In genomic region chr8:69903063-69903542, GRCm38 (mm10) we compare ENCODE assay signal across 7 mouse cellular contexts. TPM values are rescaled to one million over a fixed set of nuclear protein-coding genes. Genes with fewer than 3 reads are reported as not detected.
A peak's percentile ranks its signal among the peaks of the same experiment; 100 is the strongest.
DNase-seq lines count a peak whose midpoint lies in the region; ATAC-seq lines count a peak whose summit lies in the region.

No protein-coding gene starts in this region.

- H3K9me3 ChIP-seq in intestine, embryonic 15.5 days, result no peaks in the 10 kb centered on the region
- H3K9me3 ChIP-seq in midbrain, embryonic 10.5 days (replicated peaks), result no peaks in the 10 kb centered on the region

- ATAC-seq in intestine, embryonic 15.5 days, result peak; percentile 91

- H3K9ac ChIP-seq in intestine, embryonic 15.5 days, result peak overlapping the region; percentile 58

- H3K4me2 ChIP-seq in intestine, embryonic 15.5 days (replicated peaks), result peak overlapping the region; percentile 96

- H3K36me3 ChIP-seq in intestine, embryonic 15.5 days, result 0 out of 2 replicates have a peak, but pooled peaks cover 4% of the 10 kb centered on the region
- H3K36me3 ChIP-seq in midbrain, embryonic 10.5 days, result peaks cover 31% of the 10 kb centered on the region

- H3K27me3 ChIP-seq in intestine, embryonic 15.5 days (replicated peaks), result no peaks in the 10 kb centered on the region
- H3K27me3 ChIP-seq in midbrain, embryonic 10.5 days (ENCODE audit: low read depth, poor library complexity, severe bottlenecking), result no peaks in the 10 kb centered on the region

- intact Hi-C loops in gastrocnemius, postnatal 36 days (cut with DNase I), result no loop called here
- intact Hi-C loops in left cerebral cortex, postnatal 25 days (cut with DNase I), result loop anchor here (5.0 kb wide), 1 partner anchor 309 kb away; the partner anchor contains the start of gene Slc25a42

- DNase-seq in adrenal gland, adult 2 months, result peak; percentile 99
- peak; percentile 100 for DNase-seq in embryo, embryonic 11.5 days (ENCODE audit: low read depth, low spot score)
- peak; percentile 98 for DNase-seq in gastrocnemius, postnatal 36 days
- DNase-seq in left cerebral cortex, postnatal 25 days (ENCODE audit: low spot score in 2 of 2), result peak; percentile 99 to 100
- peak; percentile 100 for DNase-seq in midbrain, embryonic 10.5 days (ENCODE audit: low spot score)
- peak; percentile 99 for DNase-seq in right cerebral cortex, postnatal 4 days

- H3K4me1 ChIP-seq in intestine, embryonic 15.5 days (replicated peaks), result peaks cover 20% of the 10 kb centered on the region
- peaks cover 56% of the 10 kb centered on the region for H3K4me1 ChIP-seq in midbrain, embryonic 10.5 days

- peak overlapping the region; percentile 92 for H3K27ac ChIP-seq in intestine, embryonic 15.5 days
- H3K27ac ChIP-seq in midbrain, embryonic 10.5 days (replicated peaks), result peak overlapping the region; percentile 96

- WGBS in intestine, embryonic 15.5 days, result under 1% methylated on average over 45 of the region's 45 CpGs
- under 1% methylated on average over 45 of the region's 45 CpGs for WGBS in midbrain, embryonic 10.5 days

- H3K4me3 ChIP-seq in intestine, embryonic 15.5 days (replicated peaks), result peak overlapping the region; percentile 64
- H3K4me3 ChIP-seq in midbrain, embryonic 10.5 days, result peak overlapping the region; percentile 78

RNA-seq across cellular contexts. Expression of gene Yjefn3, which starts 0.6 kb away (rescaled TPM):
- 1 to 10 TPM; 1.9 to 4.2 TPM for total RNA-seq in adrenal gland, adult 2 months (2021)
- polyA plus RNA-seq in adrenal gland, adult 2 months (2012; rRNA removed), result 6.6 and 10.8 TPM in 2 replicates
- 1 to 10 TPM; 5.7 to 9.0 TPM for total RNA-seq in gastrocnemius, postnatal 36 days (2021)
- polyA plus RNA-seq in intestine, embryonic 15.5 days (2015; fragmentation: Nextera tagmentation; extraction: Ambion mirVana), result 3.9 and 4.2 TPM in 2 replicates
- 10 to 100 TPM; 21.6 to 23.7 TPM for total RNA-seq in left cerebral cortex, postnatal 25 days (2021)
- polyA plus RNA-seq in midbrain, embryonic 10.5 days (2016; fragmentation: Nextera tagmentation; extraction: Ambion mirVana), result 4.2 and 5.9 TPM in 2 replicates

RNA-seq across cellular contexts. Expression of gene Ndufa13, which starts 0.7 kb away (rescaled TPM):
- total RNA-seq in adrenal gland, adult 2 months (2021), result 100 to 1,000 TPM; 160 to 215 TPM
- 83.3 and 99.4 TPM in 2 replicates for polyA plus RNA-seq in adrenal gland, adult 2 months (2012; rRNA removed)
- total RNA-seq in gastrocnemius, postnatal 36 days (2021), result 100 to 1,000 TPM; 332 to 340 TPM
- 212 and 213 TPM in 2 replicates for polyA plus RNA-seq in intestine, embryonic 15.5 days (2015; fragmentation: Nextera tagmentation; extraction: Ambion mirVana)
- total RNA-seq in left cerebral cortex, postnatal 25 days (2021), result 100 to 1,000 TPM; 153 to 154 TPM
- polyA plus RNA-seq in midbrain, embryonic 10.5 days (2016; fragmentation: Nextera tagmentation; extraction: Ambion mirVana), result 173 and 174 TPM in 2 replicates

RNA-seq across cellular contexts. Expression of gene Tssk6, which starts 1.1 kb away (rescaled TPM):
- total RNA-seq in adrenal gland, adult 2 months (2021), result under 1 TPM; 0.35 to 0.66 TPM
- polyA plus RNA-seq in adrenal gland, adult 2 months (2012; rRNA removed), result 1.3 and 2.0 TPM in 2 replicates
- not detected for total RNA-seq in gastrocnemius, postnatal 36 days (2021)
- 2.8 and 3.4 TPM in 2 replicates for polyA plus RNA-seq in intestine, embryonic 15.5 days (2015; fragmentation: Nextera tagmentation; extraction: Ambion mirVana)
- under 1 TPM; 0.53 to 0.66 TPM for total RNA-seq in left cerebral cortex, postnatal 25 days (2021)
- 5.2 and 5.4 TPM in 2 replicates for polyA plus RNA-seq in midbrain, embryonic 10.5 days (2016; fragmentation: Nextera tagmentation; extraction: Ambion mirVana)

RNA-seq across cellular contexts. Expression of gene Cilp2, which starts 15.6 kb away (rescaled TPM):
- under 1 TPM; 0.07 to 0.09 TPM for total RNA-seq in adrenal gland, adult 2 months (2021)
- 0.39 and 1.1 TPM in 2 replicates for polyA plus RNA-seq in adrenal gland, adult 2 months (2012; rRNA removed)
- total RNA-seq in gastrocnemius, postnatal 36 days (2021), result 10 to 100 TPM in 1 of 2 experiments, 1 to 10 TPM in 1; 9.3 to 11.0 TPM
- polyA plus RNA-seq in intestine, embryonic 15.5 days (2015; fragmentation: Nextera tagmentation; extraction: Ambion mirVana), result 0.48 and 0.65 TPM in 2 replicates
- 1 to 10 TPM in 1 of 2 experiments, under 1 TPM in 1; 0.76 to 1.1 TPM for total RNA-seq in left cerebral cortex, postnatal 25 days (2021)
- 0.47 TPM in 2 replicates for polyA plus RNA-seq in midbrain, embryonic 10.5 days (2016; fragmentation: Nextera tagmentation; extraction: Ambion mirVana)

Comparison
In these comparisons a context has a peak if more than half of its experiments do, and no peak if none do; other contexts are left out.
1. Peak in every context shown above with its lines: DNase-seq, ATAC-seq, H3K4me3 ChIP-seq and H3K27ac ChIP-seq.